Mouse (Mus musculus) spleen, postnatal 36 days (tissue): ENCODE data around the gene Nle1.

Experiments used
- DNase-seq, 2 experiments: peaks; one replicate each; pipeline ENCODE4 v3.0.0; 2022; ENCODE audit warnings: low spot score in 2 of 2, mixed read lengths in 1 of 2

Nle1 gene

GRCm38 (mm10) chr11:82869506-82870172 is 38.6 kb downstream of the Nle1 start:
- no peak for DNase-seq

DNA sequence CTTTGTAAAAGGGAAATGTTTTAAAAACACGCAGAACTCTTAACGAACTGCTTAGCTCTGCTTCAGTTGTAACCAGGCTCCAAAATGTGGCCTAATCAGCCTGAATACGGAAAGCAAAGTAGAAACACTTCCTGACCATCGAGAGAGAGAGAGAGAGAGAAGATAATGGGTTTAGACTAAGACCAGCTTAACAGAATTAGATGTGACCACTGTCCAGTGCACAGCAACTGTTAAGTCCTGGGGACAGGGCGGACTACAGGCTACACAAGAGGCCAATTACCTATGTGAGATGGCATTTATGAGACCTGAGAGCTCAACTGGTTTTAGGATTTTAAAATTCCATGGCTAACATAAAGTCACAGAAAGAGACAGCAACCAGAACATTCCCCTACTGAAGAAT is 40.3 kb downstream of the Nle1 start:
- no peak for DNase-seq

DNA sequence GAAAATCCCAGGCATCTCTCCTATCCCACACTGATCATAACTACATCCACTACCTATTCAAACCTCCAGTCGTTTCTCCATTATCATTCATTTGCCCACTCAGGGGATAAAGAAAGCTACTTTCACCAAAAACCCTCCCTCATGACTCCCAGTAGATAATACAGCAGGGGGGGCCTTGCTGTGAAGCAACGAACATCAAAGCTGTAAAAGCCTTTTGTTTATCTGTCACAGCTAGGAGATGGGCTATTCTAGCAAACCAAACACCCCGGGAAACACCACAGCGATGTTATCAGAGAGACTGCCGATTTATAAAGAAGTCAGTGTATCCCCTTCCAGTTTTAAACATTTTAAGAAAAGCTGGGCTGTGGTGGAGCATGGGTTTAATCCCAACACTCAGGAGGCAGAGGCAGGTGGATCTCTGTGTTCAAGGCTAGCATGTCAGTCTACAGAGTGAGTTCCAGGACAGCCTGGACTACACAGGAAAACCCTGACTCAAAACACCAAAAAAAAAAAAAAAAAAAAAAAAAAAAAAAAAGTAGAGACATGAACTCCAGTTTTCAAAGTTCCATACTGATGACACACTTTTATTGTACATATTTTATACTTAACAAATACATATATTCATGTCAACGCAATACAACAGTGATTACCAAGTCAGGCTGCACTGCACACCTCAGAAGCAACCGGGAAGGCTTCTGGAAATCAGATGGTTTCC is 41.2 kb downstream of the Nle1 start:
- no peak for DNase-seq

- DNase-seq = no peak
Observed at GRCm38 (mm10) chr11:82865957-82866356, 42.3 kb downstream of the Nle1 start.

DNA sequence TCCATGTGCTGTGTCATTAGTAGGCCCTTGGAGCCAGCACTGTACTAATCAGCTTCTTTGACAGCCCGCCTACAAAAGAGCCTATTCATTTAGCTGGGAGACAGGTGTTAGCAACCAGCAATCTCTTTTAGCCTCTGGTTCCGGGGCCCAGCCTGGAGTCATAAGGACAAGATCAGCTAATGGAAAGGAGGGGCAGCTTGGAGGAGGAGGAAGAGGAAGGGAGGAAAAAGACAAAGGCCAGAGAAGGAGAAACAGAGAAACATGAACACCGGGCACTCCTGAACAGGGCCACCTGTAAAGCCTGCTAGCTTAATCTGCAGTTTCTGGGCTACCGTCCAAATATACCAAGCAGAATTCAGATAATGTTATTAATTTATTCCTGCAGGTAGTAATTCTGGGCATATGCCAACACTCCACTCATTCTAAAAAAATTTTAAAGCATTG is 44.7 kb downstream of the Nle1 start:
- DNase-seq = no peak

DNA sequence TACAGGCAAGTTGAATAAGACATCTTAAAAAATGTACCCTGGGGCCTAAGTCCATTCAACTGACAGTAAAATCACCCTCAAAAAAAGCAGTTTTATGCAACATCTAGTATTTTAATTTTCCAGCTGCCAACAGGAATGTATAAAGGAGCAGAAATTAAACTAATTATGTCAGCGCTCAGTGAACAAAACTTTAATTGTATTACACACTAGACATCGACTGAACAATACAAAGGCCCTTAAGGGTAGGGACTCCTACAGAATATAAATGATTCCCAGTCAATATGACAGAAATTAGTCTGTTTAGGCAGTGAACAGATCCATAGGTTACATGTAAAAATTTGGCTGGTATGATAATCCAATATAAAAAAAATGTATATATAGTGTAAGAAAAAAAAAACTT is 45.2 kb downstream of the Nle1 start:
- no peak for DNase-seq

DNA sequence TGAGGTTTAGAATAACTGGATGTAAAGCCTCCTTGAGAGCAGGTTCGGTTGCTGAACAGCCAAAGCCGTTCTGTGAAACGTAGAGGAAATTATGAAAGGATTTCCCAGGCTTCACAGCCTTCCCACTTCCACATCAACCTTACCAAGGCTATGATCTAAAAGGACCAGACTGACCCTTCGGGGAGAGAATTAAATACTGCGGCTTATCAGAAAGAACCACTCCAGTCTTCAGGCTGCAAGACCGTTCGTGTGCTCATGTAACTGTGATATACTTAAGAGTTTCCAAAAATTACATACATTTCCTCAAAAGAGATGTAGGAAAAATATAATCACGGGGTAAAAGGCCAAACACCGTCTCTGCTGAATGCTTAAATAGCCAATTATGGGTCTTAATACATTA is 45.6 kb downstream of the Nle1 start:
- no peak for DNase-seq

- no peak for DNase-seq
Observed at GRCm38 (mm10) chr11:82861558-82861957, 46.7 kb downstream of the Nle1 start.

- DNase-seq = no peak
Observed at GRCm38 (mm10) chr11:82860759-82861158, 47.5 kb downstream of the Nle1 start.

- no peak for DNase-seq
Observed at GRCm38 (mm10) chr11:82857307-82857848, 50.8 kb downstream of the Nle1 start.

- DNase-seq = no peak
Observed at GRCm38 (mm10) chr11:82856032-82856431, 52.2 kb downstream of the Nle1 start.

- peak; percentile 42 to 49 for DNase-seq
Observed at GRCm38 (mm10) chr11:82855327-82855973, 52.8 kb downstream of the Nle1 start.

- DNase-seq = no peak
Observed at GRCm38 (mm10) chr11:82854111-82854510, 54.1 kb downstream of the Nle1 start.

DNA sequence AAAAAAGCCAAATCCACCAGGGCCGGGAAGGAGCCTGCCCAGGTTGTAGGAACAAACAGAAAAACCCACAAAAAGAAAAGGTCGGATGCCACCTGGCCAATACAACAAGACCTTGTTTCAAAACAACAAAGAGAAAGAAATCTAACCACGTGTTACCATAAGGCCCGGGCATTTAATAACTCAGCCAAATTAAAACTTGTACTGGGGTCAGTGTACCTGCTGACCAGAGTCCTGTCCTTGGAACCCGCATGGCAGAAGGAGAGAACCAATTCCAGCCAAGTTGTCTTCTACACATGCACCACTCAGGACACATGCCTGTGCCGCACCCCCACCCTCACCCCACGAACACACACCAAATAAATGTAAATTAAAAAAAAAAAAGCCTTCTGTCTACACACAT is 55.3 kb downstream of the Nle1 start:
- DNase-seq = no peak

- no peak for DNase-seq
Observed at GRCm38 (mm10) chr11:82852540-82852939, 55.7 kb downstream of the Nle1 start.

DNA sequence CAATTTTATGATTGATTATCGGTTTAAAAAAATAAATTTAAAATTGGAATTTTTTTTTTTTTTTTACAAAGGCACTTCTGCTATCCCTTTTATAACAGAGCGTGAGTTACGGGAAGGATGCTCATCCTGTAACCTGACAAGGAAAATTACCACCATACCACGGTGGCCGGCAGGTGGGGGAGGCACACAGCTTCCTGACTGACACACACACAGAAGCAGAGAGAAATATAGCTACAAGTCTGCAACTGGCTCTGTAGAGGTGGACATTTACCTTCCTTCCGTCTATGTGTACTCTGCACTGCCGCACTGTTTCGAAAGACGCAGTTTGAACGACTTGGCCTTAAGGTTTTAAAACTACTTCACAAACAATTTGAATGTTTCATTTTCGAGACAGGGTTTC is 56.1 kb downstream of the Nle1 start:
- DNase-seq = no peak
